Comparison of ENCODE assay signal across 8 mouse cellular contexts in the genomic region with DNA sequence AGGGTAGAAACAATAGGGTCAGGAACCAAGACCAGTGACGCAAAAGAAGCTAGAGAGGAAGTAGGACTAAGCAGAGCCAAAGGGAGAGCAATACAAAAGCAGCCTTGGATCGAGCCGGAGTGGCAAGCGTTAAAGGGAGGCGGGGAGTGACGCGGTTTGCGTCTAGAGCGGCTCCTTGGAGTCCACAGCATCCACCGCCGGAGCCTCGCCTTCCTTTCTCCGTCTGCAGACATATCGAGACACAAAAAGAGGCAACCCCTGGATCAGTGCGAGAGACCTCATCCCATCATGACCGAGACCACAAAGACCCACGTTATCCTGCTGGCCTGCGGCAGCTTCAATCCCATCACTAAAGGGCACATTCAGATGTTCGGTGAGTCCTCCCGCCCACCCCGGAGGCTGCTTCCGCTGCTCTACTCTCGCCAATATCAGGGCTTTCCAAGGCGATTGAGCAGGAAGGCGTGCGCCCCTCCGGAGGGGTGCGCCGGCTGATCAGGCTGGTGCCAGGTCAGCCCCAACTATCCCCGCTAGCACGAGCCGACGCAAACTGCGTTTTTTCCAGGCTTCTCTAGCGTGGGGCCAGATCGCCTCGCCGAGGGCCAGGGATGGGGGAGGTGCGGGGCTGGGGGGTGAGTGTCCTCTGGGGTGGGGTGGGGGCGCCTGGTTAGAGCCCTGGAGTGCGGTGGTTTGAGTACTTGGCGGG. TPM values are rescaled to one million over a fixed set of nuclear protein-coding genes. Genes with fewer than 3 reads are reported as not detected.
DNase-seq lines count a peak whose midpoint lies in the region; ATAC-seq lines count a peak whose summit lies in the region.

TSS of gene Nmnat2 (plus strand) at position 173 of the 703 bp plus-strand sequence.

- H3K27ac ChIP-seq in embryonic facial prominence, embryonic 14.5 days (replicated peaks; ENCODE audit: low read depth, low read length), result no peak within 1 kb of the TSS
- H3K27ac ChIP-seq in midbrain, embryonic 13.5 days, result peak within 1 kb of the TSS; percentile 92

- peak within 1 kb of the TSS; percentile 49 for H3K9ac ChIP-seq in embryonic facial prominence, embryonic 14.5 days (ENCODE audit: low read depth, low read length)
- peak within 1 kb of the TSS; percentile 77 for H3K9ac ChIP-seq in midbrain, embryonic 13.5 days (replicated peaks)

- H3K36me3 ChIP-seq in embryonic facial prominence, embryonic 14.5 days (ENCODE audit: control insufficient read depth, insufficient read depth, low read length), result no peaks in the 10 kb centered on the region
- no peaks in the 10 kb centered on the region for H3K36me3 ChIP-seq in midbrain, embryonic 13.5 days

- peaks cover 46% of the 10 kb centered on the region for H3K27me3 ChIP-seq in embryonic facial prominence, embryonic 14.5 days (replicated peaks; ENCODE audit: control insufficient read depth, insufficient read depth, low read length)
- peaks cover 40% of the 10 kb centered on the region for H3K27me3 ChIP-seq in midbrain, embryonic 13.5 days

- intact Hi-C loops in heart, postnatal 14 days (cut with DNase I), result no loop called here

- under 1% methylated on average over 38 of the region's 42 CpGs for WGBS in embryonic facial prominence, embryonic 14.5 days
- under 1% methylated on average over 42 of the region's 42 CpGs for WGBS in midbrain, embryonic 13.5 days

- peaks cover 2% of the 10 kb centered on the region; the same call in 1 of the 2 replicates for H3K4me1 ChIP-seq in embryonic facial prominence, embryonic 14.5 days (ENCODE audit: control insufficient read depth, insufficient read depth, low read length)
- H3K4me1 ChIP-seq in midbrain, embryonic 13.5 days (replicated peaks), result peaks cover 19% of the 10 kb centered on the region

- H3K9me3 ChIP-seq in embryonic facial prominence, embryonic 14.5 days (ENCODE audit: control insufficient read depth, low read length), result no peaks in the 10 kb centered on the region
- H3K9me3 ChIP-seq in midbrain, embryonic 13.5 days, result no peaks in the 10 kb centered on the region

- peak; percentile 82 for ATAC-seq in embryonic facial prominence, embryonic 14.5 days (ENCODE audit: low read depth)
- peak; percentile 92 for ATAC-seq in midbrain, embryonic 13.5 days

- peak; percentile 67 for DNase-seq in 3134 (ENCODE audit: extremely low read depth, insufficient read length, low spot score)
- DNase-seq in ZHBTc4 (ENCODE audit: low read depth, low spot score), result peak; percentile 58
- peak; percentile 46 for DNase-seq in embryonic facial prominence, embryonic 14.5 days (ENCODE audit: low spot score)
- DNase-seq in heart, postnatal 14 days, result peak; percentile 5 to 15
- DNase-seq in left cerebral cortex, adult 18-20 months (ENCODE audit: low spot score in 2 of 2), result peak; percentile 77 to 86
- no peak for DNase-seq in spleen, postnatal 14 days (ENCODE audit: low spot score in 2 of 2)
- no peak for DNase-seq in spleen, adult 18-20 months

- H3K4me3 ChIP-seq in embryonic facial prominence, embryonic 14.5 days (ENCODE audit: low read depth, low read length), result peak within 1 kb of the TSS; percentile 49
- peak within 1 kb of the TSS; percentile 74 for H3K4me3 ChIP-seq in midbrain, embryonic 13.5 days (replicated peaks)

- peak within 1 kb of the TSS; percentile 75 for H3K4me2 ChIP-seq in embryonic facial prominence, embryonic 14.5 days (ENCODE audit: low read depth, low read length)
- H3K4me2 ChIP-seq in midbrain, embryonic 13.5 days (replicated peaks), result peak within 1 kb of the TSS; percentile 82

RNA-seq across cellular contexts. Expression of gene Nmnat2, which starts in this region (rescaled TPM):
- polyA plus RNA-seq in embryonic facial prominence, embryonic 14.5 days (2014; fragmentation: Nextera tagmentation; extraction: Ambion mirVana), result 3.7 and 5.3 TPM in 2 replicates
- 1 to 10 TPM in 1 of 2 experiments, under 1 TPM in 1; 0.61 to 1.0 TPM for total RNA-seq in heart, postnatal 14 days (2021)
- 100 to 1,000 TPM; 170 to 172 TPM for total RNA-seq in left cerebral cortex, adult 18-20 months (2021)
- 62.3 and 66.8 TPM in 2 replicates for polyA plus RNA-seq in midbrain, embryonic 13.5 days (2015; fragmentation: Nextera tagmentation; extraction: Ambion mirVana)

Comparison
In these comparisons a context has a peak if more than half of its experiments do, and no peak if none do; other contexts are left out.
1. RNA of gene Nmnat2 (total RNA-seq): 170 to 172 TPM in left cerebral cortex, adult 18-20 months; 0.61 to 1.0 TPM in heart, postnatal 14 days; every median in the first group is over 10 times any median in the second.
2. RNA of gene Nmnat2 (polyA plus RNA-seq): 62.3 to 66.8 TPM in midbrain, embryonic 13.5 days; 3.7 to 5.3 TPM in embryonic facial prominence, embryonic 14.5 days; every median in the first group is over 10 times any median in the second.
3. DNase-seq: peak in 3134 (single experiment), ZHBTc4 (single experiment), embryonic facial prominence, embryonic 14.5 days (single experiment), heart, postnatal 14 days (2 of 2) and left cerebral cortex, adult 18-20 months (2 of 2); none in spleen, postnatal 14 days (0 of 2) and spleen, adult 18-20 months (0 of 2).